Mouse (Mus musculus) cerebellum, postnatal 14 days (tissue): ENCODE measurements at regions not wholly inside any gene's neighbourhood (a gene's known extent, or its start where the extent isn't known, plus 50 kb on each side); places are given as distances from the start of the nearest gene placed in this dataset.

ENCODE experiments used
- DNase-seq, 2 experiments: peaks; one replicate each; pipeline ENCODE4 v3.0.0; 2021; ENCODE audit warnings: mixed read lengths in 2 of 2

- peak; percentile 6 to 54 for DNase-seq
Measured at GRCm38 (mm10) chrX:119724868-119725267, 202.1 kb upstream of the Pabpc5 start.
